Mouse (Mus musculus) lung, postnatal 0 days (tissue): ENCODE data around the gene Scly. TPM values are rescaled to one million over a fixed set of nuclear protein-coding genes. Genes with fewer than 3 reads are reported as not detected.

ENCODE experiments used
- ATAC-seq: fragments of 200-750 bp; cut with Nextera tagmentation; 2 replicates; pipeline ENCODE4 v1.8.0; 2017; ENCODE audit warnings: moderate library complexity
- DNase-seq: peaks from one replicate; pipeline ENCODE4 v3.0.0-alpha.2; 2016; ENCODE audit warnings: low spot score
- H3K27ac ChIP-seq: fragments of 300-500 bp; sonication (generic); 2 replicates; pipeline ENCODE4 v1.5.1; 2014; ENCODE audit warnings: antibody characterized with exemption, mild to moderate bottlenecking, low read length, mixed read lengths
- H3K27me3 ChIP-seq: fragments of 300-500 bp; sonication (generic); replicated peaks from 2 replicates; pipeline ENCODE4 v1.6.1; 2014; ENCODE audit warnings: low read length, mixed read lengths; ENCODE audit not compliant: insufficient read depth
- H3K36me3 ChIP-seq: fragments of 300-500 bp; sonication (generic); 2 replicates; pipeline ENCODE4 v1.6.1; 2014; ENCODE audit warnings: low read length, mixed read lengths; ENCODE audit not compliant: insufficient read depth
- H3K4me1 ChIP-seq: fragments of 300-500 bp; sonication (generic); 2 replicates; pipeline ENCODE4 v1.6.1; 2014; ENCODE audit warnings: antibody characterized with exemption, low read depth, low read length, mixed read lengths; ENCODE audit not compliant: insufficient read depth
- H3K4me2 ChIP-seq: fragments of 300-500 bp; sonication (generic); replicated peaks from 2 replicates; pipeline ENCODE4 v1.6.1; 2014; ENCODE audit warnings: low read depth, mild to moderate bottlenecking, low read length, moderate library complexity, mixed read lengths
- H3K4me3 ChIP-seq: fragments of 300-500 bp; sonication (generic); 2 replicates; pipeline ENCODE4 v1.5.1; 2014; ENCODE audit warnings: low read depth, low read length
- H3K9ac ChIP-seq: fragments of 300-500 bp; sonication (generic); replicated peaks from 2 replicates; pipeline ENCODE4 v1.6.1; 2014; ENCODE audit warnings: low read depth, mild to moderate bottlenecking
- H3K9me3 ChIP-seq: fragments of 300-500 bp; sonication (generic); 2 replicates; pipeline ENCODE4 v1.6.1; 2016; ENCODE audit warnings: low read length, mixed read lengths
- CTCF ChIP-seq: IDR thresholded peaks from 2 replicates; pipeline ENCODE4 v1.5.1; 2016; ENCODE audit warnings: antibody characterized with exemption, mild to moderate bottlenecking
- EP300 ChIP-seq: IDR thresholded peaks from 2 replicates; pipeline ENCODE4 v1.6.1; 2016; ENCODE audit warnings: antibody characterized with exemption, mild to moderate bottlenecking, control low read depth
- WGBS: fragments of 180-500 bp; shearing (Covaris S2); extraction: QIAGEN DNeasy Blood & Tissue Kit; methylation state at CpG from one replicate; pipeline ENCODE4 v1.1.7; 2014; 5-methylcytosine and 5-hydroxymethylcytosine counted together
- polyA plus RNA-seq: library from polyadenylated mRNA; unstranded; fragments of >200 nt; fragmentation: Nextera tagmentation; extraction: Ambion mirVana; gene quantifications from 2 replicates; pipeline ENCODE4 v1.2.1, GENCODE M21; 2015

Gene Scly
- polyA plus RNA-seq, 1 experiment from 2014 or later, result 8.7 TPM

- Histone ChIP-seq H3K27me3 (no peaks in the 10 kb centered on the region), H3K4me2 (peak overlapping the region; percentile 81), H3K27ac (no peak overlapping the region), H3K4me1 (no peaks in the 10 kb centered on the region), H3K4me3 (peak overlapping the region; percentile 77), H3K9me3 (no peaks in the 10 kb centered on the region), H3K36me3 (no peaks in the 10 kb centered on the region), H3K9ac (no peak overlapping the region)
- 69% methylated on average over 13 of the region's 13 CpGs for WGBS
- DNase-seq (peak; percentile 16), ATAC-seq (no peak)
- TF ChIP-seq EP300, result no peak
- no peak for TF ChIP-seq CTCF
Observed at GRCm38 (mm10) chr1:91299026-91299706, 1.0 kb downstream of the Scly start.

DNA sequence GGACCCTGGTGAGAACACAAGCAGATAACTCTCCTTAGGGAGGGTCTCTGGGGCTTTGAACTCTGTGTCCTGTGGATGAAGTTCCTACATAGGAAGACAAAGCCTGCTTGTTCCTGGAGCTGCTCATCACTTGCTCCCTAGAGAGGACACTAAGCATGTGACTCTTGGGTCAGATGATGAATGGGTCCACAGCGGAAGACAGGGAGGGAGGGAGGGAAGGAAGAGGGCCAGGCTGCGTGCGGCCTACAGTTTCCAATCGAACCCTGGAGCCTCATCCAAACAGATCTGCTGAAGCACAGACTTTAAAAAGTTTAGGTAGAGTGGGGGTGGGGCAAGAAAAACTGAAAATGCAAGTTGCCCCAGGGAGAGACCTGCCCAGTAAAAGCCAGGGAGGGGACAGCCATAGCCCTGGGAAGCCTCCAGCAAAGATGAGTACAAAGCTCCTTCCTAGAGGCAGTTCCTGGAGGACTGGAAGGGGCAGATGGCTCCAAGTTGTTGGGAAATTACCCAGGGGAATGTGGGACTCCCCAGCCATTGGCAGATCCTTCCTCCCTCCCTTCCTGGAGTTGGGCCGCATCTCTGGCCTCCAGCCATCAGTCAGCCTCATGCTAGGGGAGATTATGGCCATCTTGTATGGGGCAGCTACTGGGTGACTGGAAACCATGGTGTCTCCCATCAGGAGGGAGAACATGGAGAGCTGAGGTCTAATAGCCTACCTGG lies 1.7 kb downstream of the Scly start:
- 54% methylated on average over 5 of the region's 5 CpGs for WGBS
- DNase-seq (peak; percentile 58), ATAC-seq (no peak)
- Histone ChIP-seq H3K4me3 (no peak overlapping the region), H3K27me3 (no peaks in the 10 kb centered on the region), H3K27ac (peak overlapping the region; percentile 0; the same call in 1 of the 2 replicates), H3K4me2 (no peak overlapping the region), H3K9ac (no peak overlapping the region), H3K4me1 (no peaks in the 10 kb centered on the region), H3K36me3 (no peaks in the 10 kb centered on the region), H3K9me3 (no peaks in the 10 kb centered on the region)
- TF ChIP-seq EP300 (no peak), CTCF (no peak)

DNA sequence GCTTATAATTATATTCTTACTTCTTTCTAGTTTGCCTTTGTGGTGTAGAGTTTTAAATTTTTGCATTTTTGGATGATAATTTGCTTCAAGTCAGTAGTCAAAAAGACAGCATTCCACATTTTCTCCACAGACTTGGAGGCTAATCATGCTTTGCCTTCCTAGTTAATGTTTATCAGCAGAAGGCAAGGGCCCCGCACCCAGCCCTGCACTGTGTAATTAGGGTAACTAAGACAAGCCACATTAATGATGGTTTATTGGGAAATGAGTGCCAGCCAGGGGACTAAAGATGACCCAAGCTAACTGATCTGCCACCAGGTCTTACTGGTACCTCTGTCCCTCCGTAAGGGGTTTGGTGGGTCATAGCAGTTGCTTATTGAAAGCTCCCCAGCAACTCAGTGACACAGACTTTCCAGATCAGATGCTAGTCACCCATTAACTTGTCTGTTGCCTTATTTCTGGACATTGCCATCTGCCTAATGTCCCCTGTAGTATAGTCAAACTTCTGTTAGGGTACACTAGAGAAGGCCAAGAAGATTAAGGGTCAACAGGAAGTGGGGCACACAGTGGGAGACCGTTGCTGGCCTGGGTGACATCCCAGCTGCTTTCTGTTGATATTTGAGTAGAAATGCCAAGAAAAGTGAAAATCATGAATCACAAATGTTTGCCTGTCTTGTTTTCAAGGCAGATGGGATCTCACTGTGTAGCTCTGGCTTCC lies 3.2 kb downstream of the Scly start:
- Histone ChIP-seq H3K27me3 (no peaks in the 10 kb centered on the region), H3K4me2 (no peak overlapping the region), H3K27ac (peak overlapping the region; percentile 51), H3K9ac (no peak overlapping the region), H3K4me3 (no peak overlapping the region), H3K36me3 (0 out of 2 replicates have a peak, but pooled peaks cover 7% of the 10 kb centered on the region), H3K9me3 (no peaks in the 10 kb centered on the region), H3K4me1 (no peaks in the 10 kb centered on the region)
- ATAC-seq, result peak; percentile 4; the same call in 1 of the 2 replicates
- DNase-seq, result peak; percentile 28
- 63% methylated on average over 3 of the region's 3 CpGs for WGBS
- TF ChIP-seq EP300 (no peak), CTCF (no peak)

DNA sequence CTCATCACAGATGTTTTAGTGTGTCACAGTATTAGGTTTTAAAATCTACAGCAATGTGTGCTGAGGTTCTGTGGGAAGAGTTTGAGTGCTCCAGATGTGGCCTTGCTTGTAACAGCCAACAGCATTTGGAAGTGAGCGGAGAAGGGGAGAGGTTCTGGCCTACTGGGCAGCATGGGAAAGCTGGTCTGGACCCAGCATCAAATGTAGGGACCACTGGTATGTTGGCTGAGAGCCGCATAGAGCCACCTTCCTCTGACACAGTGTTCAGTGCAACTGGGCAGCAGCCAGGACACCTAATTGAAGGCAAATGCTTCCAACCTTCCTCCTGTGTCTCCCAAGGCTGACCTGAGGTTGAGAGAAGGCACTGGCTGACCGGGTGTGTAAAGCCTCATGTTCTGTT lies 3.9 kb downstream of the Scly start:
- H3K27ac ChIP-seq, result peak overlapping the region; percentile 51
- peaks cover 10% of the 10 kb centered on the region; the same call in 1 of the 2 replicates for H3K36me3 ChIP-seq
- no peak overlapping the region for H3K9ac ChIP-seq
- no peaks in the 10 kb centered on the region for H3K4me1 ChIP-seq
- no peak for TF ChIP-seq CTCF
- TF ChIP-seq EP300, result no peak
- no peaks in the 10 kb centered on the region for H3K27me3 ChIP-seq
- no peak for ATAC-seq
- H3K9me3 ChIP-seq, result no peaks in the 10 kb centered on the region
- 74% methylated on average over 3 of the region's 3 CpGs for WGBS
- H3K4me2 ChIP-seq, result no peak overlapping the region
- DNase-seq, result no peak
- no peak overlapping the region for H3K4me3 ChIP-seq

DNA sequence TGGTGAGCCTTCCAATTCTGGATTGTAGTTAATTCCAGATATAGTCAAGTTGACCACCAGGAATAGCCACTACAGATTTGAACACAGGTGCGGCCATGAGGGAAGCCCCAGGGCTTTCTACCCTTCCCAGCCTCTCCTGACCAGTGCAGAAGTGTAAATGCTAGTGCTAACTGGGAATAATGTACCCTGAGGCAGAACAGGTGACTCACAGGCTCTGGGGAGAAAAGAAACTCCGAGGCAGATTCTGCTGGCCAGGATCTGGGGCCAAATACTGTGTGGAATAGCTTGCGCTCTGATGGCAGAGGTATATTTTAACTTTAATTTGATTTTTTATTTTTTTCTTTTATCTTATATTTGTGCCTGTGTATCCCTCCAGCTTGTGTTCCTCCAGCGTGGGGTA lies 6.5 kb downstream of the Scly start:
- H3K27ac ChIP-seq, result no peak overlapping the region
- H3K9ac ChIP-seq, result no peak overlapping the region
- H3K4me2 ChIP-seq, result no peak overlapping the region
- WGBS, result 94% methylated on average over 4 of the region's 4 CpGs
- no peak overlapping the region for H3K4me3 ChIP-seq
- DNase-seq, result no peak
- H3K27me3 ChIP-seq, result no peaks in the 10 kb centered on the region
- no peak for ATAC-seq
- peaks cover 25% of the 10 kb centered on the region; the same call in 1 of the 2 replicates for H3K36me3 ChIP-seq
- no peaks in the 10 kb centered on the region for H3K4me1 ChIP-seq
- TF ChIP-seq CTCF (no peak), EP300 (no peak)
- no peaks in the 10 kb centered on the region for H3K9me3 ChIP-seq
